Mouse (Mus musculus) kidney, postnatal 14 days (tissue): ENCODE data around the gene Gm49373.
A peak's percentile ranks its signal among the peaks of the same experiment; 100 is the strongest.
"Not testable (repeated sequence)": the region's sequence is repeated elsewhere in the genome, so short reads cannot be mapped to it uniquely, and the experiment has no call there.

Experiments used
- DNase-seq: peaks from one replicate; pipeline ENCODE4 v3.0.0; 2022; ENCODE audit warnings: mixed read lengths

The Gm49373 gene

DNA sequence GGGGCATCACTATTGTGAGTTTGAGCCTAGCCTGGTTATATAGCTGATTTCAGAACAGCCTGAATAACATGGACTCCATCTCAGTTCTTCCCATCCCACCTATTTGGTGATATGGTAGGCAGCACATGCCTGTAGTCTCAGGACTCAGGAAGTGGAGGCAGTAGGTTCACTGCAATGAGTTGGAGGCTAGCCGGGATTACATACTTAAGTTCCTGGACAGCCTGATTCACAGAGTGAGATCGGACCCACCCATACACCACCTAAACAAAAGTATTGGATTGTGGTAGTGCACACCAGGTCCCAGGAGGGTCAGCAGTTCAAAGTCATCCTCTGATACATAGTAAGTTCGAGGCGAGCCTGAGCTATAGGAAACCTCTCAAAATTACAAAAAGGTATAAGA lies 255 bp downstream of the Gm49373 start:
- DNase-seq: no peak

DNA sequence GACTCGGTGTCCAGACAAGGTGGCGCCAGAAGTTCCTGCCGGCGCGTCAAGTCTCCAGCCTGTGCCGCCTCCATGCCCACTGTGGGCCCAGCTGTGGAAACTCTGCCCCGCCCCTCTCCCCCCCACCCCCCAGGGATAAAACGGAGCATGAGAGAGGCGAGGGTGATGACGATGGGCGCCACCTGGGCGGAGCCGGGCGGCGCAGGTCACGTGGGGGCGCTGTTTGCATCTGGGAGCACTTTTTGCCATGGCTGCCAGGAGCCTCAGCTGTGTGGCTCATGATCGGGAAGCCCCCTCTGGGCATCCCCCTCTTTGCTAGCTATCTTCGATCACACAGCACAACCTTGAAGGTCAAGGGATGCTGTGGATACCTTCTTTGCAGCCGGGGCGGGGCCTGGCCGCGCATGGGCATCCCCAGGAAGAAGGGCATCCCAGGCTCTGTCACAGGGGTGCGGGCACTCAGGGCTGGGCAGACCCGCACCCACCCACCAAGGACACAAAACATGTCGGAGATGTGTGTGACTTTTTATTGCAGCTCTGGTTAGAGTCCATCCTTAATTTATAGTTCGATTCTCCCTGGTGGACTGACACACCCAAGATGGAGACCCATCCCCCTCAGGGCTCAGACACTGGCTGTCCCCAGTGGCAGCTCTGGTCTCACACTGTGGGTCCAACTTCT lies 5.8 kb downstream of the Gm49373 start, which contains the start of gene Zglp1:
Gene Zglp1, minus strand, starts transcription at position 88 of the 679 bp plus-strand sequence.
- no peak for DNase-seq

DNA sequence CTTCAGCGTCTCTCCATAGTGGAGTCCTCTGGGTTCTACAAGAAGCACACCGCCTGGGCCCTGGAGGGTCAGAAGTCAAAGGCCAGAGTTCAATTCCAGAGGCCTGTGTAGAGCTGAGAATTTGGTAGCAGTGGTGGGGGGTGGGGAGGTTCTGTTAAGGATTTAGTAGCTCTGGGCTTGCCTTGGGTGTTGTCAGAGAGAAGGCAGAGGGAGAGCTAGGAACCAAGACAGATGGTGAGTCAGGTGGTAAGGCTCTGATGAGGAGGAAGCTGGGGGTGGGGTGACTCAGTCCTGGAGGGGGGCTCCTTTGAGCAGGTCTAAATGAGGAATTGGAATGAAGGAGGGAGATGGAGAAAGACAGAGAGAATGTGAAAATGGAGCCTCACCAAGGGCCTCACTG lies 10.0 kb downstream of the Gm49373 start:
- no peak for DNase-seq

DNA sequence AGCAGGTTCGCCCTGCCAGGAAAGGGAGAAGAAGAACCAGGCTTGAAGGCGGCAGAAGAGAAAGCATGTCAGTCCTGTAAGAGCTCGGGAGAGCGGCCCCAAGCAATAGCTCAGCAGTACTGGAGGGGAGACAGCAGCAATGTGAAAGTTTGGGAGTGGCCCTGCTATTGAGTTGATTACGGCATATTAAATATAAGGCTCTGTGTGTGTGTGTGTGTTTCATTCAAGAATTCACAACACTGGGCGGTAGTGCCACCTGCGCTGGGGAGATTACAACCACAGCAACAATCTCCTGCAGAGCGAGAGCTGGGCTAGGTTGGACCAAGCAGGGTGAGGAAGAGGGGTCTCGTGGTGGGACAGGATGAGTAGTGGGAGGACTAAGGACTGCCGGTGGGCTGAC lies 21.3 kb downstream of the Gm49373 start:
- DNase-seq: no peak

DNA sequence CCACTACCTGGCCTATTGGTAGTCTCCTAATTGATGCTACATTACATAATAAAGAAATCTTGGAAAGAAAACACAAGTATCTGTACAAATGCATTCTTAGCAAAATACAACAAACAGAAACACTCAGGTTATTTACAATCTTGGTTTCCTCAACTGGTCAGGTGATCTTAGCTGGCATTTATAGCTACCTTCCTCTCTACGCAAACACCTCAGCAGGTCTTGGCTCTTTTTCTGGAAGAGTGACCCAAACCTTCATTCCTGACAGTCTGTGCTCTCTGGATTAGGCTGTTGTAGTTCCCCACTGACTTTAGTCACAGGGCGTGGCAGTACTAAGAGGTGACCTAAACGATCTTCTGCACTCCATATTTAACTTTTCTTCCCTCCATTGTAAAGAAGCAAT lies 27.7 kb downstream of the Gm49373 start:
- no peak for DNase-seq

DNA sequence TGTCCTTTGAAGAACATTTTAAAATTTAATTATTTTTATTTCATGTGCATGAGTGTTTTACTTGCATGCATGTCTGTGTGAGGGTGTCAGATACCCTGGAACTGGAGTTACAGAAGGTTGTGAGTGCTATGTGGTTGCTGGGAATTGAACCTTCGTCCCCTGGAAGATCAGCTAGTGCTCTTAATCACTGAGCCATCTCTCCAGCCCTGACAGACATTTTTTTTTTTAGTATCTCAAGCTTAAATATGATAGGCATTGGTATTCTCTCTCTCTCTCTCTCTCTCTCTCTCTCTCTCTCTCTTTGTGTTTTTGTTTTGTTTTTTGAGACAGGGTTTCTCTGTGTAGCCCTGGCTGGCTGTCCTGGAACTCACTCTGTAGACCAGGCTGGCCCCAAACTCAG lies 28.1 kb downstream of the Gm49373 start:
- not testable (repeated sequence) for DNase-seq

DNA sequence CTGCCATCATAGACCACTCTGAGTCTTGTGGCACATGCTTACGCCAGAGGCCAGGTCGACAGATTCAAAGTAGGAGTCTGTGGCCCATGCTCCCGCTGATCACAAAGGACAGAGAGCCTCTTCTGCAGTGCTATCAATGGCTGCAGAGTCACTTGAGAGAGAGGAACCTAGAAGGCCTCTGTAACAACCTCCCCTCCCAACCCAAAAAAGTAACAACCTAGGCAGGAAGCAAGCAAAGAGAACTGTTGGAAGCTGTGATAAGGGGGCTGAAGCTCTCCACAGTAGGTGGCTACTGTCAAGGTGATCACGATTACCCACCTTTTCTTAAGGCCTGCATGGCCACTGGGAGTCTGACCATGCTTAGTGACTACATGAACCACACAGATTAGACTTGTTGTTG lies 29.3 kb downstream of the Gm49373 start:
- DNase-seq: no peak

DNA sequence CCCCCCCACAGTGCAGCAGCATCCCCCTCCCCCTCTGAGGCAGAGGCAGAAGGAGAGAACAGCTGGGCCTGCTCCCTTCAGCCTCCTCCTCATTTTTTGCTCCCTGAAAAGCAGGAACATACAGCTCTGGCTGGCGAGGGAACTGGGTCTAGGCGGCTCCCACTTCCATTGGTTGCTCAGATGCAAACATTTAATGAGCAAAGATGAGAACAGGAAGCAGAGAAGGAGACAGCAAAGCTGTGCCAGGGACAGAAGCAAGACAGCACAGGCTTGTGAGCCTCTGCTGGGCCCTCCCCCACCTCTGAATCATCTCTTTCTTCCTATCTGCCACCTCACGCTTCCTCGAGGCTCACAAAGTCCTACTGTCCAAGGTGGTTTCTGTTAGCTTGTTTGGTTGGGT lies 31.6 kb downstream of the Gm49373 start:
- no peak for DNase-seq

DNA sequence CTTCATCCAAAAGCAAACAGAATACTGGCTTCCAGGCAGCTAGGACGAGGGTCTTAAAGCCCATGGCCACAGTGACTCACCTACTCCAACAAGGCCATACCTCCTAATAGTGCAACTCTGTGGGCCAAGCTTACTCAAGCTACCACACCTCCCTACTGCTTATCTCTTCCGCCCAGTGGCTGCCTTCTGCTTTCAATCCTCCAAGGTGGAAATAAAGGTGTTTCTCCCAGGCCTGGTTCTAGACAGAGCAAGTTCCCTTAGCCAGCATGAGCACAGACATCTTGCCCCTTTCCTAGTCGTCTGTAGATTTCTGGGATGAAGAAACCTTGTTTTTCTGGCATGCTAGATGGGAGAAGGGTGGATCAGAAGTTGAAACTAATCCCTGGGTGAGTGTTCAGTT lies 33.1 kb downstream of the Gm49373 start:
- no peak for DNase-seq

DNA sequence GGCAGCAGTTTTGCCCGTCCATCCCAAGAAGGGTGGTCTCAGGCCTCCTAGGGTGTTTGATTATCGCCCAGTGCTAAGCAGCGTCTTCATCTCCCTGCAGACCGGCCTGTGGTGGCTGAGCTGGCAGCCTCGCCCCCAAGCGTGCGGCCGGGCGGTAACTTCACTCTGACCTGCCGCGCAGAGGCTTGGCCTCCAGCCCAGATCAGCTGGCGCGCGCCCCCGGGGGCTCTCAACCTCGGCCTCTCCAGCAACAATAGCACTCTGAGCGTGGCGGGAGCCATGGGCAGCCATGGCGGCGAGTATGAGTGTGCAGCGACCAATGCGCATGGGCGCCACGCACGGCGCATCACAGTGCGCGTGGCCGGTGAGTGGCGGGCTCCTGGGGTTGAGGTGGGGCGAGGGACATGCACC lies 35.4 kb downstream of the Gm49373 start:
- DNase-seq: peak; percentile 67

DNA sequence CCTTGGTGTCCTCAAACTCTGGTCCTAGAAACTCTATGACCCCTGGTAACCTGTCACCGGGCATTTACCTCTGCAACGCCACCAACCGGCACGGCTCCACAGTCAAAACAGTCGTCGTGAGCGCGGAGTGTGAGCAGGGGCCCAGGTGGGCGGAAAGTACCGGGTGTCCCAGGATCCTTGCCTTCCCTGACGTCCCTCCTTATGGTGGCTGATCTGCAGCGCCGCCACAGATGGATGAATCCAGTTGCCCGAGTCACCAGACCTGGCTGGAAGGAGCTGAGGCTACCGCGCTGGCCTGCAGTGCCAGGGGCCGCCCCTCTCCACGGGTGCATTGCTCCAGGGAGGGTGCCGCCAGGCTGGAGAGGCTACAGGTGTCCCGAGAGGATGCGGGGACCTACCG lies 36.2 kb downstream of the Gm49373 start:
- no peak for DNase-seq

DNA sequence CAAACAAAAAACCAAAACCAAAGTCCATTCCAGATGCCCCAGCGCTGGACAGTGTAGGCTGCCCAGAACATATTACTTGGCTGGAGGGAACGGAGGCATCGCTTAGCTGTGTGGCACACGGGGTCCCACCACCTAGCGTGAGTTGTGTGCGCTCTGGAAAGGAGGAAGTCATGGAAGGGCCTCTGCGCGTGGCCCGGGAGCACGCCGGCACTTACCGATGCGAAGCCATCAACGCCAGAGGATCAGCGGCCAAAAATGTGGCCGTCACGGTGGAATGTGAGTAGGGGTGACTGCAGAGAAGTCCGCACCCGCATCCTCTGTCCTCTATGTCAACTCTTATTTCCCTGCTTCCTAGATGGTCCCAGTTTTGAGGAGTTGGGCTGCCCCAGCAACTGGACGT lies 36.7 kb downstream of the Gm49373 start:
- DNase-seq: no peak

DNA sequence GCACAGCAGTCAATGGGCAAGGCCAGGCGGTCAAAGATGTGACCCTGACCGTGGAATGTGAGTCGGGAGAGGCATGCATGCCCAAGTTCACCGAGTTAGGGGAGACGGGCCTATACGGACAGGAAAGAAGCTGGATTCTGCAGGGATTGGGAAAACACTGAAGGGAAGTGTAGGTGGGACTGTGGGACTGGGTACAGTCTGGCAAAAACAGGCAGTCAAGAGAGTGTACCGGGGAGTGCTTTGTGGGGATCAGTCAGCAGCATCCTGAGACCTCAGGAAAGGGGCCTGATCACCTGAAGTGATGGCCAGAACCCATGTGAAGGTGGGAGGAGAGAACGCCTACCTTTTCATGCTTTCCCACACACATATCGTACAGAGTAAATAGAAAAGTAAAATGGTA lies 37.3 kb downstream of the Gm49373 start:
- no peak for DNase-seq

DNA sequence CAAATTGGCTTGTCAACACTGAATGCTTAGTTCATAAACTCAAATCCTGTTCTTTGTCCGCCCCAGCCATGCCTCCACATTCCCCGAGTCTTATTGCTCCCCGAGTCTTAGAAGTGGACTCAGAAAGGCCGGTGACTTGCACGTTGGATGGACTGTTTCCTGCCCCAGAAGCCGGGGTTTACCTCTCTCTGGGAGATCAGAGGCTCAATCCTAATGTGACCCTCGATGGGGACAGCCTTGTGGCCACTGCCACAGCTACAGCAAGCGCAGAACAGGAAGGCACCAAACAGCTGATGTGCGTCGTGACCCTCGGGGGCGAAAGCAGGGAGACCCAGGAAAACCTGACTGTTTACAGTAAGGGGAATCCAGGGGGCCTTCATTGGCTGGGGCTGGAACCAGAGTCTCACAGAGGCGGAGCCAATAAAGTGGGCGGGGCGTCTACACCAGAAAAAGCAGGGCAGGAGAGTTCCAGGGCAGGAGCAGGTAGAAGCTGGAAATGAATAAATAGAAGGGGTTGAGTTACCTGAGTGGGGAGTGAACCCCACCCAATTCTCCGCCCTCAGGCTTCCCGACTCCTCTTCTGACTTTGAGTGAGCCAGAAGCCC lies 38.3 kb downstream of the Gm49373 start:
- no peak for DNase-seq

DNA sequence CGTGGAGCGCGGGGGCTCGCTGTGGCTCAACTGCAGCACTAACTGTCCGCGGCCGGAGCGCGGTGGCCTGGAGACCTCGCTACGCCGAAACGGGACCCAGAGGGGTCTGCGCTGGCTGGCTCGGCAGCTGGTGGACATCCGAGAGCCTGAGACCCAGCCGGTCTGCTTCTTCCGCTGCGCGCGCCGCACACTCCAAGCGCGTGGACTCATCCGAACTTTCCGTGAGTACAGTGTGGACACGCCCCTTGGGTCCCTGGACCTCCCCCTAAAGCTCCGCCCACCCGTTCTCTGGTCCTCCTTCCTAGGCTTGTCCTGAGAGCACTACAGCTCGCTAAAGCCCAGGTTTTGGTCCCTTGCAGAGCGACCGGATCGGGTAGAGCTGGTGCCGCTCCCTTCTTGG lies 39.8 kb downstream of the Gm49373 start:
- DNase-seq: peak; percentile 93

DNA sequence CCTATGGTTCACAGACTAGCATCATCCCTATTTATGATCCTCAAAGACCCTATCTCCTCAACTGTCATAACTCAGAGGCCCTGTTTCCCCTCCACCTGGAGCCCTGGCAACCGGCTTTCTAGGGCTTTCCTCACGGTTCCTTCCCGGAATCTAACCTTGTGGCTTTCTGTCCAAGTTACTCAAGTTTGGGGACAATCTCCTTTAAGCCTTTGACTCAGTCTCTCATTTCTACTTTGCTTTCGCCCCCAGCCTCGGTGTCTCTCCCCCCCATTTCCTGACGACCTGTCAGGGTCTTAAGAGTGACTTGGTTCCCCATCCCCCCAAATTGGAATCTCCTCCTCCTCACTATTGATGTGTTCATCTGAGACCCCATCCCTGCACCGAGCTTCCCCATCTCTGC lies 40.4 kb downstream of the Gm49373 start:
- no peak for DNase-seq

DNA sequence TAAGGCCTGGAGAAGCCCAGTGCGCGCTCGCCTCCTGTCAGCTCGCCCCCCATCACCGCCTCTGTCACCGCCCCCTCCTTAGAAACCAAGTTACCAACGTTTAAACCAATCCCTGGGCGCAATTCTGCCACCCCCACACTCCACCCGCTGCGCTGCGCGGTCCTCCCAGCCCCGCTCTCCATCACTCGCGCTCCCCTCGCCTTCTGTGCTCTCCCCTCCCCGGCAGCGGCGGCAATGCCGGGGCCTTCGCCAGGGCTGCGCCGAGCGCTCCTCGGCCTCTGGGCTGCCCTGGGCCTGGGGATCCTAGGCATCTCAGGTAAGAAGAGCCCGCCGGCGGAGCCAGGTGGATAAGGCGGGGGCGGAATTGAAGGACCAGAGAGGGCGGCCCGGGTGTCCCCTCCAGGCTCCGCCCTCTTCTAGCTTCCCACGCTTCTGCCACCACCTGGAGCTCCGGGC lies 41.0 kb downstream of the Gm49373 start, which contains the start of gene Icam5:
Gene Icam5, plus strand, starts transcription at position 178 of the 456 bp plus-strand sequence.
- DNase-seq: no peak

DNA sequence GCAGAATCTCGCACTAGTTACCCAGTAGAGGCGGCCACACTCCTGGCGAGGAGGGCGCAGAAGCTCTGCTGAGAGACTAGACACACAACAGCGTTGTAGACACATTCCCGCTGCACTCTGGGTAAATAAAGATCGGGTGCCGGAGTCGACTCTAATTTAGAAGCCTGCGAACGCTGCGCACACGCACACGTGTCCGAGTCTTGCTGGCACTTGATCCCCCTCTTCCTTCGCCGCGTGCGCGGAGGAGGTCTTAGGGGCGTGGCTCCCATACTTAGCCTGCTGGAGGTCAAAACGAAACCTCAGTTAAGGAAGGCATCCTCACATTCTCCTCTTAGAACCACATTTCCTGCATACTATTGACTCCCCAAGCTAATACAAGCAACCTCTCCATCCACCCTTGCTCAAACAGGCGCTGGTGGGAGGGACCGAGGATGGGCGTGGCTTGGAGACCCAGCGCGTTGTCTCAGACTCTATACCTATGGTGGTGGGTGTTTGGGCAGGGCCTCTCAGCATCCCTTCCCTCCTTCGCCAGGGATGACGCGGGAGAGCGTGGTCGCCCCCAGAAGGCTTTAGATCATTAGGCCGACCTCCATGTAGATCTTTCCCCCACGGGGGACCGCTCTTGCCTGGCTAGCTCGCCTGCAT lies 41.5 kb downstream of the Gm49373 start:
- DNase-seq: peak; percentile 68

DNA sequence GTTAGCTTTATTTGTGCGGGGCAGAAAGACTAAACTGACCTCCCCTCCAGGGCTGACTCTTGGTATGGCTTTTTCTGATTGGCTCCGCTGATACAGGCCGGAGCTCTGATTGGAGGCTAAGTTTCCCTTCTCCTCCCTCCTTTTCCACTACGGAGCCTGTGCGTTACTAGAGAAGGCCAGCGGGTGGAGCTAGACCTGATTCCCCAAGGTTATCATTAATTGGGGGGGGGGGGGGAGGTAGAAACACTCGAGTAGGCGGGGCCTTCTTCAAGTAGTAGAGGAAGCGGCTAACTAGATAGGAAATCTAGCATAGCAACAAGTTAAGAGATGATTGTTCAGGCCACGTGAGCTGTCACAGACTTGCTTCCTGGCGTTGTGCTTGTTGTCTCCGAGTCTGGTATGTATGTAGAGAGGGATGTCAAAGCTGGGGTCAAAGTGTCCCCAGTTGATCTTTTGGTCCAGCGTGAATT lies 42.1 kb downstream of the Gm49373 start:
- peak; percentile 93 for DNase-seq

DNA sequence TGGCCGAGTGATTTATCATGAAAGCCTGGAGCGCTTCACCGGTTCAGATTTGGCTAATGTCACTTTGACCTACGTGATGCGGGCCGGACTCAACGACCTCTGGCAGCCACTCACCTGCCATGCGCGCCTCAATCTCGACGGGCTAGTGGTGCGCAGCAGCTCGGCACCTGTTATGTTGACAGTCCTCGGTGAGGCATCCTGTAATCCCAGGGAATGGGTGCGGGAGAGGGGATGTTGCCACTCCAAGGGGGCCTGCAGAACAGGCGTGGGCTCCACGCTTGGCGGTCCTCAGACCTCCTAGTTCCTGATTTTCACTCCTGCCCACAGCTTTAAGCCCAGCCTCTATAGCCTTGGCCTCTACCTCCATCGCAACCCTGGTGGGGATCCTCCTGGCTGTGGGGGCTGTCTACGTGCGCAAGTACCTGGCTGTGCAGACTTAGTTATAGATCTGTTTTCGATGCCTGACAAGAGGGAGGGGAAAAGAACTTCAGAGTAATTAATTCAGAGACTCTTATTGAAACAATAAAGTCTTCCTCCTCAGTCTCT lies 42.8 kb downstream of the Gm49373 start:
- DNase-seq: no peak

DNA sequence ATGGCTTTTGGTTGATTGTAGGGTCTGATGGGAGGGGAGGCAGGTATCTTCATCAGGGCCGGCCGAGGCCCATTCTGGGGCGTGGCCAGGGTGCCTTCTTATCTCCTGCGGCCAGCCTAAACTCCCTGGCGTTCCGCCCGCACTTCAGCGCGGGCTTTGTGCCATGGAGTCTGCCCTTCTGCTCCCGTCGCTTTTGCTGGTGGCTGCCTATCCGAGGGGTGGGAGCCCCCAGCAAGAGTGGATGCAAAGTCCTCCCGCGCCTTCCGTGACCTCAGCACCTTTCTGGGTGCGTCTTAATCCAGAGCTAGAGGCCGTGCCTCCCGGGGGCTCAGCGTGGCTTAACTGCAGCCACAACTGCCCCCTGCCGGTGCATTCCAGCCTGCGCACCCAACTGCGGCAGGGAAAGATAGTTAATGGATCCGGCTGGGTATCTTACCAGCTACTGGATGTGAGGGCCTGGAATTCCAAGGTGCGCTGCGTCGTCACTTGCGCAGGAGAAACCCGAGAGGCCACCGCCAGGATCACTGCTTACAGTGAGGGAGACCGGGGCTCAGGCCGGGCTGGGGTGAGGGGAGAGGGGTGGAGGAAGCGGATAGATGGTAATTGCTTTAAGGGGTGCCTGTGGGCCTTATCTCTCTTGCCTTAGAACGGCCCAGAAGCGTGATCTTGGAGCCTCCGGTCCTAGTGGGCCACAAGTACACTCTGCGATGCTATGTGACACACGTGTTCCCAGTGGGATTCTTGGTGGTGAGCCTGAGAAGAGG lies 43.4 kb downstream of the Gm49373 start, which contains the start of gene Icam4:
Gene Icam4, plus strand, starts transcription at position 83 of the 764 bp plus-strand sequence.
- peak; percentile 89 for DNase-seq

DNA sequence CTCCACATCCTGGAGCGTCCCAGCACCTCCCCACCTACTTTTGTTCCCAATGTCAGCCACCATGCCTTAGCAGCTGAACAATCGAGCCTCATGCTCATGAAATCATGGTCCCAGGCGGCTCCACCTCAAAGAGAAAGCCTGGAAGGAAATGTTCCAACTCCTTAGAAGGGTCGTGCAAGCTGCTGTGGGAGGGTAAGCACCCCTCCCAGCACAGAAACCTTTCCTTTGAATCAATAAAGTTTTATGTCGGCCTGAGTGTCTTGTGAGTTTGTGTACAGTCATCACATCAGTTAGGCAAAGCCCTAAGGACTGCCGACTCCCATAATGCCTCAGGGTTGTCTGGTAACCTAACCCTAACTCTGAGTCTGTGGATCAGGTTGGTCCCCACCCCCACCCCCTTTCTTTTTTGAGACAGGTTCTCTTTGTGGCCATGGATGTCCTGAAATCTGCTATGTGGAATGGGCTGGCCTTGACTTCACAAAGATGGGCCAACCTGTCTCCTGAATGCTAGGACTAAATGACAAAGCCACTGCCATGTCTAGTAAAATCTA lies 44.3 kb downstream of the Gm49373 start:
- DNase-seq: no peak
